ENCODE assay signal across 27 mouse cellular contexts in the genomic region with DNA sequence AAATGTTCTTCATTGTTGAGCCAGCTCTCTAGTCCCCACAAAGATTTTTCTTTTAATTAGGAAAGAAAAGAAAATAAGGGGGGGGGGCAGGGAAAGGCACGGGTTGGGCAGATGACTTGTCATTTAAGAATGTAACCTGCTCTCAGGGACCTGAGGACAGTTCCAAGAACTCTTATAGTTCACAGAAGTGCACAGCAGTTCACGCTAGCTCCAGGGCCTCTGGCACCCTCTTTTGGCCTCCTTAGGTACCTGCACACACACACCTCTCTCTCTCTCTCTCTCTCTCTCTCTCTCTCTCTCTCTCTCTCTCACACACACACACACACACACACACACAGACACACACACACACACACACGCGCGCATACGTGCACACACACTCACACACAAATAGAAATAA. TPM values are rescaled to one million over a fixed set of nuclear protein-coding genes. Genes with fewer than 3 reads are reported as not detected.
A peak's percentile ranks its signal among the peaks of the same experiment; 100 is the strongest.
DNase-seq lines count a peak whose midpoint lies in the region; ATAC-seq and TF ChIP-seq lines count a peak whose summit lies in the region.
"Had no signal": no experiment of that assay in that cellular context is flagged by ENCODE, and none has a peak within 500 bp of the region (broad histone marks: within the 10 kb centered on the region; RNA-seq: fewer than 3 reads in every experiment).

No protein-coding gene starts in this region.

- no peaks in the 10 kb centered on the region for H3K4me1 ChIP-seq in kidney, postnatal 0 days (replicated peaks; ENCODE audit: insufficient read depth, low read length)
- H3K4me1 ChIP-seq in lung, postnatal 0 days (ENCODE audit: insufficient read depth, low read depth, low read length), result no peaks in the 10 kb centered on the region
- no peaks in the 10 kb centered on the region for H3K4me1 ChIP-seq in MEL (ENCODE audit: control insufficient read depth in 1 of 2, insufficient read depth in 2 of 2, low read length in 2 of 2)
- H3K4me1 ChIP-seq: embryonic facial prominence, embryonic 15.5 days; heart, embryonic 12.5 days; hindbrain, embryonic 15.5 days; intestine, embryonic 15.5 days; limb, embryonic 10.5 days; liver, embryonic 15.5 days; midbrain, embryonic 12.5 days; neural tube, embryonic 12.5 days had no signal

- no peaks in the 10 kb centered on the region for H3K36me3 ChIP-seq in kidney, postnatal 0 days (ENCODE audit: insufficient read depth, low read length)
- H3K36me3 ChIP-seq in lung, postnatal 0 days (ENCODE audit: insufficient read depth, low read length), result no peaks in the 10 kb centered on the region
- H3K36me3 ChIP-seq in MEL (ENCODE audit: control insufficient read depth in 1 of 2, insufficient read depth in 2 of 2, low read length in 2 of 2), result no peaks in the 10 kb centered on the region
- H3K36me3 ChIP-seq: embryonic facial prominence, embryonic 15.5 days; forebrain, embryonic 10.5 days; heart, embryonic 12.5 days; hindbrain, embryonic 15.5 days; intestine, embryonic 15.5 days; limb, embryonic 10.5 days; liver, embryonic 15.5 days; midbrain, embryonic 12.5 days; neural tube, embryonic 12.5 days had no signal

- H3K27ac ChIP-seq in kidney, postnatal 0 days, result no peak overlapping the region
- H3K27ac ChIP-seq in lung, postnatal 0 days (ENCODE audit: low read length), result no peak overlapping the region
- H3K27ac ChIP-seq in MEL (ENCODE audit: control insufficient read depth, low read depth, low read length), result no peak overlapping the region
- H3K27ac ChIP-seq: embryonic facial prominence, embryonic 15.5 days; forebrain, embryonic 10.5 days; hindbrain, embryonic 15.5 days; intestine, embryonic 15.5 days; left cerebral cortex, adult 2 months; limb, embryonic 10.5 days; liver, embryonic 15.5 days; macrophage; midbrain, embryonic 12.5 days; neural tube, embryonic 12.5 days had no signal

- H3K79me2 ChIP-seq in MEL (ENCODE audit: control insufficient read depth, insufficient read depth, low read length, poor library complexity), result no peaks in the 10 kb centered on the region

- intact Hi-C loops in left cerebral cortex, postnatal 36 days (cut with DNase I), result no loop called here

- no peak overlapping the region for H3K9ac ChIP-seq in kidney, postnatal 0 days (ENCODE audit: low read depth, low read length)
- no peak overlapping the region for H3K9ac ChIP-seq in lung, postnatal 0 days (replicated peaks; ENCODE audit: low read depth)
- no peak overlapping the region for H3K9ac ChIP-seq in MEL (ENCODE audit: control insufficient read depth, low read depth, low read length, poor library complexity, severe bottlenecking)
- H3K9ac ChIP-seq: embryonic facial prominence, embryonic 15.5 days; forebrain, postnatal 0 days; heart, embryonic 12.5 days; hindbrain, embryonic 15.5 days; intestine, embryonic 15.5 days; liver, embryonic 15.5 days; midbrain, embryonic 12.5 days; neural tube, embryonic 12.5 days had no signal

- TF ChIP-seq CTCF in kidney, postnatal 0 days (IDR thresholded peaks at IDR 0.05; ENCODE audit: low read depth), result peak; percentile 17; the same call in 1 of the 2 replicates
- TF ChIP-seq CTCF in lung, postnatal 0 days (IDR thresholded peaks at IDR 0.05), result peak; percentile 41
- TF ChIP-seq CTCF in MEL (IDR thresholded peaks at IDR 0.05 in 2 of 3, conservative IDR thresholded peaks at IDR 0.05 in 1 of 3; ENCODE audit: control insufficient read depth in 1 of 3, insufficient read depth in 1 of 3, low read depth in 2 of 3, low read length in 3 of 3, poor library complexity in 1 of 3, severe bottlenecking in 1 of 3), result peak; percentile 18 to 53 (median 44); a peak in 4 of 6 replicates

- WGBS in kidney, postnatal 0 days, result 81% methylated on average over 6 of the region's 6 CpGs
- 72% methylated on average over 6 of the region's 6 CpGs for WGBS in lung, postnatal 0 days

- H3K4me2 ChIP-seq in kidney, postnatal 0 days (ENCODE audit: low read length), result no peak overlapping the region
- no peak overlapping the region for H3K4me2 ChIP-seq in lung, postnatal 0 days (replicated peaks; ENCODE audit: low read depth, low read length)
- H3K4me2 ChIP-seq: embryonic facial prominence, embryonic 15.5 days; heart, embryonic 12.5 days; hindbrain, embryonic 15.5 days; intestine, embryonic 15.5 days; liver, embryonic 15.5 days; midbrain, embryonic 12.5 days; neural tube, embryonic 12.5 days had no signal

- H3K27me3 ChIP-seq in kidney, postnatal 0 days (ENCODE audit: insufficient read depth, low read length), result no peaks in the 10 kb centered on the region
- H3K27me3 ChIP-seq in lung, postnatal 0 days (replicated peaks; ENCODE audit: insufficient read depth, low read length), result no peaks in the 10 kb centered on the region
- H3K27me3 ChIP-seq in MEL (ENCODE audit: control insufficient read depth in 1 of 2, insufficient read depth in 2 of 2, low read length in 2 of 2), result no peaks in the 10 kb centered on the region; a peak in 1 of 4 replicates
- H3K27me3 ChIP-seq: embryonic facial prominence, embryonic 15.5 days; heart, embryonic 12.5 days; hindbrain, embryonic 15.5 days; intestine, embryonic 15.5 days; liver, embryonic 15.5 days; midbrain, embryonic 12.5 days; neural tube, embryonic 12.5 days had no signal

- TF ChIP-seq RAD21 in MEL (IDR thresholded peaks at IDR 0.05; ENCODE audit: low read depth, low read length), result peak; percentile 36

- no peak for ATAC-seq in kidney, postnatal 0 days (replicated peaks; ENCODE audit: low FRiP score, low read depth)
- peak; percentile 62 for ATAC-seq in lung, postnatal 0 days
- 0 out of 2 replicates have a peak, but pooled peaks have one; percentile 47 for ATAC-seq in megakaryocyte-erythroid progenitor cell, adult 5-6 weeks (replicated peaks; ENCODE audit: low FRiP score, low TSS enrichment, poor library complexity, severe bottlenecking)
- ATAC-seq: activated CD4-positive, CD25-positive, alpha-beta regulatory T cell, adult 4 months; CD4-positive, CD25-positive, alpha-beta regulatory T cell, adult 4 months; forebrain, postnatal 0 days; intestine, embryonic 15.5 days had no signal

- H3K4me3 ChIP-seq in kidney, postnatal 0 days (replicated peaks; ENCODE audit: low read depth, low read length), result no peak overlapping the region
- no peak overlapping the region for H3K4me3 ChIP-seq in lung, postnatal 0 days (ENCODE audit: low read depth, low read length)
- no peak overlapping the region for H3K4me3 ChIP-seq in MEL (ENCODE audit: control insufficient read depth in 1 of 2, insufficient read depth in 1 of 2, low read depth in 2 of 2, low read length in 2 of 2)
- H3K4me3 ChIP-seq: embryonic facial prominence, embryonic 15.5 days; forebrain, embryonic 10.5 days; heart, embryonic 12.5 days; hindbrain, embryonic 15.5 days; intestine, embryonic 15.5 days; left cerebral cortex, adult 2 months; limb, embryonic 10.5 days; liver, embryonic 15.5 days; midbrain, embryonic 12.5 days; neural tube, embryonic 12.5 days had no signal

- no peak for TF ChIP-seq EP300 in lung, postnatal 0 days (IDR thresholded peaks at IDR 0.05)
- TF ChIP-seq EP300 in MEL (IDR thresholded peaks at IDR 0.05; ENCODE audit: low read depth in 1 of 2, low read length in 2 of 2), result no peak

- no peaks in the 10 kb centered on the region for H3K9me3 ChIP-seq in kidney, postnatal 0 days (replicated peaks; ENCODE audit: low read length)
- H3K9me3 ChIP-seq in lung, postnatal 0 days (ENCODE audit: low read length), result no peaks in the 10 kb centered on the region
- H3K9me3 ChIP-seq in MEL (replicated peaks; ENCODE audit: insufficient read depth, low read length), result no peaks in the 10 kb centered on the region
- H3K9me3 ChIP-seq: embryonic facial prominence, embryonic 15.5 days; forebrain, embryonic 10.5 days; heart, embryonic 12.5 days; hindbrain, embryonic 15.5 days; intestine, embryonic 15.5 days; limb, embryonic 10.5 days; liver, embryonic 15.5 days; midbrain, embryonic 12.5 days; neural tube, embryonic 12.5 days had no signal

- DNase-seq in kidney, postnatal 0 days (ENCODE audit: low spot score), result no peak
- DNase-seq in kidney, adult 18-20 months, result no peak
- DNase-seq in lung, postnatal 0 days (ENCODE audit: low spot score), result peak; percentile 50
- no peak for DNase-seq in lung, postnatal 4 days
- peak; percentile 38 for DNase-seq in MEL (ENCODE audit: low read depth, low spot score)
- DNase-seq in B cell, adult 2 months, result no peak
- no peak for DNase-seq in left cerebral cortex, postnatal 36 days (ENCODE audit: low spot score in 2 of 2)
- DNase-seq: adrenal gland, postnatal 10 days; forebrain, postnatal 0 days; heart, postnatal 14 days; thymus, postnatal 25 days had no signal

- TF ChIP-seq POLR2A in MEL (IDR thresholded peaks at IDR 0.05; ENCODE audit: control insufficient read depth in 1 of 2, insufficient read depth in 1 of 2, low read depth in 1 of 2, low read length in 2 of 2, poor library complexity in 1 of 2), result no peak

TF ChIP-seq in MEL, 35 proteins besides CTCF, POLR2A, EP300 and RAD21:
- TF ChIP-seq JUND (IDR thresholded peaks at IDR 0.05; ENCODE audit: low read depth, low read length), result peak; percentile 45; the same call in 1 of the 2 replicates
- peak; percentile 7; the same call in 1 of the 2 replicates for TF ChIP-seq ZC3H11A (IDR thresholded peaks at IDR 0.05; ENCODE audit: low read depth, low read length)
- no peak for TF ChIP-seq RCOR1 (IDR thresholded peaks at IDR 0.05; ENCODE audit: low read depth, low read length)
- peak; percentile 35 for TF ChIP-seq SMC3 (IDR thresholded peaks at IDR 0.05; ENCODE audit: low read depth, low read length)

RNA-seq across cellular contexts. Expression of gene Gm10188, which starts 24.9 kb away (rescaled TPM):
- not detected in 2 replicates for polyA plus RNA-seq in kidney, postnatal 0 days (2015; fragmentation: Nextera tagmentation; extraction: Ambion mirVana)
- polyA plus RNA-seq in lung, postnatal 0 days (2015; fragmentation: Nextera tagmentation; extraction: Ambion mirVana), result not detected in 2 replicates
- total RNA-seq in MEL (2012; rRNA removed), result not detected in 2 replicates
- polyA plus RNA-seq in MEL (2012; ENCODE audit: insufficient read depth in 1 of 2, insufficient read length in 2 of 2, low read depth in 1 of 2, low replicate concordance in 2 of 2, missing spikeins in 1 of 2), result not detected
- total RNA-seq in megakaryocyte-erythroid progenitor cell, adult 5-6 weeks (2014; fragmentation: Nextera tagmentation), result not detected in 2 replicates
- total RNA-seq in megakaryocyte-erythroid progenitor cell, adult 5-6 weeks (2017), result not detected in 2 replicates
- total RNA-seq in left cerebral cortex, postnatal 36 days (2021), result not detected
- total RNA-seq: adrenal gland, postnatal 10 days; forebrain, postnatal 0 days; gastrocnemius, postnatal 4 days; heart, postnatal 14 days; left cerebral cortex, adult 2 months had no signal
- polyA plus RNA-seq: activated CD4-positive, CD25-positive, alpha-beta regulatory T cell, adult 4 months; CD4-positive, CD25-positive, alpha-beta regulatory T cell, adult 4 months; embryonic facial prominence, embryonic 15.5 days; forebrain, embryonic 10.5 days; forebrain, postnatal 0 days; heart, embryonic 12.5 days; intestine, embryonic 15.5 days; limb, embryonic 10.5 days; liver, embryonic 15.5 days; macrophage; small intestine, adult 2 months had no signal

RNA-seq across cellular contexts. Expression of gene Klhdc8a, which starts 44.0 kb away (rescaled TPM):
- 4.1 and 5.0 TPM in 2 replicates for polyA plus RNA-seq in kidney, postnatal 0 days (2015; fragmentation: Nextera tagmentation; extraction: Ambion mirVana)
- 4.1 and 4.4 TPM in 2 replicates for polyA plus RNA-seq in lung, postnatal 0 days (2015; fragmentation: Nextera tagmentation; extraction: Ambion mirVana)
- total RNA-seq in MEL (2012; rRNA removed), result not detected in 2 replicates
- not detected for polyA plus RNA-seq in MEL (2012; ENCODE audit: insufficient read depth in 1 of 2, insufficient read length in 2 of 2, low read depth in 1 of 2, low replicate concordance in 2 of 2, missing spikeins in 1 of 2)
- total RNA-seq in megakaryocyte-erythroid progenitor cell, adult 5-6 weeks (2014; fragmentation: Nextera tagmentation), result not detected in 2 replicates
- total RNA-seq in megakaryocyte-erythroid progenitor cell, adult 5-6 weeks (2017), result not detected in 2 replicates
- 10 to 100 TPM; 11.0 to 13.6 TPM for total RNA-seq in left cerebral cortex, postnatal 36 days (2021)
- polyA plus RNA-seq: activated CD4-positive, CD25-positive, alpha-beta regulatory T cell, adult 4 months; limb, embryonic 10.5 days; macrophage had no signal

Comparison
In these comparisons a context has a peak if more than half of its experiments do, and no peak if none do; other contexts are left out.
1. DNase-seq: peak in lung, postnatal 0 days (single experiment) and MEL (single experiment); none in kidney, postnatal 0 days (single experiment), kidney, adult 18-20 months (single experiment), lung, postnatal 4 days (0 of 2), B cell, adult 2 months (0 of 2) and left cerebral cortex, postnatal 36 days (0 of 2).
2. RNA of gene Klhdc8a, which starts 44.0 kb away (total RNA-seq): 11.0 to 13.6 TPM in left cerebral cortex, postnatal 36 days; not detected in megakaryocyte-erythroid progenitor cell, adult 5-6 weeks and not detected in MEL; every median in the first group is over 10 times any median in the second.
3. Peak in every context shown above with its lines, with median percentiles within 50 percentile points of each other: CTCF ChIP-seq.